Mouse (Mus musculus): ENCODE measurements around the gene Tbx10. TPM values are rescaled to one million over a fixed set of nuclear protein-coding genes. Genes with fewer than 3 reads are reported as not detected.
"Not testable (repeated sequence)": the region's sequence is repeated elsewhere in the genome, so short reads cannot be mapped to it uniquely, and the experiment has no call there.

Gene Tbx10
- polyA plus RNA-seq, 1 experiment, result 0.02 TPM

DNA sequence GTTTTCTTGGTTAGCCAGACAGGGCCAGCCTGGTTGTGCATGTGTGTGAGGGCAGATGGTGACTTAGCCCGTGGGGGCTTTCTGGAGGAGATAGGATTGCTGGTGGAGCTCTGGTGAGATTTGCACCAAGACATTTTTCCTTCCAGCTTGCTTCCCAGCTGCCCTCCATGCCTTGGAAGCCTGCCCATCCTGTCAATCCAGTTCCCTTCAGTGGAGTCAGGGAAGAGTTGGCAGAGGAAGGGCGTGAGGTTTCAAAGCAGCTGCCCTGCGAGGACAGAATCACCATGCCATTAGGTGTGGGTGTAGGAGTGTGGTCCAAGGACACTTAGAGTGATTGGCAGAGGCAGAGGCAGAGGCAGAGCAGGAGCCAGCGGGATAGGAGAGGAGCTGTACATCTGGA lies 34.1 kb upstream of the Tbx10 start, which contains the start of gene Aldh3b3:
Gene Aldh3b3 (plus strand): TSS at position 176 of the 400 bp plus-strand sequence.
- TF ChIP-seq MYOG (IDR thresholded peaks at IDR 0.05; ENCODE audit: control insufficient read depth, extremely low read depth, insufficient read length) (no peak), USF1 (IDR thresholded peaks at IDR 0.05; ENCODE audit: low read depth) (no peak), MAX (IDR thresholded peaks at IDR 0.05) (no peak), CTCF (IDR thresholded peaks at IDR 0.05; ENCODE audit: control insufficient read depth, insufficient read depth, insufficient read length) (no peak), MYOD1 (IDR thresholded peaks at IDR 0.05; ENCODE audit: control insufficient read depth, insufficient read length, low read depth) (no peak)
- H3K79me3 ChIP-seq (ENCODE audit: low read depth), result no peaks in the 10 kb centered on the region
- no peaks in the 10 kb centered on the region for H3K79me2 ChIP-seq (ENCODE audit: control insufficient read depth, insufficient read depth)
- no peak within 1 kb of the TSS for H3ac ChIP-seq (ENCODE audit: control insufficient read depth, insufficient read length, low read depth)
- H3K4me3 ChIP-seq (ENCODE audit: insufficient read depth, poor library complexity, severe bottlenecking), result no peak within 1 kb of the TSS
- peaks cover 3% of the 10 kb centered on the region for H3K27me3 ChIP-seq (ENCODE audit: control insufficient read depth, insufficient read depth, insufficient read length)
- no peaks in the 10 kb centered on the region for H3K36me3 ChIP-seq (ENCODE audit: control insufficient read depth, insufficient read depth)

DNA sequence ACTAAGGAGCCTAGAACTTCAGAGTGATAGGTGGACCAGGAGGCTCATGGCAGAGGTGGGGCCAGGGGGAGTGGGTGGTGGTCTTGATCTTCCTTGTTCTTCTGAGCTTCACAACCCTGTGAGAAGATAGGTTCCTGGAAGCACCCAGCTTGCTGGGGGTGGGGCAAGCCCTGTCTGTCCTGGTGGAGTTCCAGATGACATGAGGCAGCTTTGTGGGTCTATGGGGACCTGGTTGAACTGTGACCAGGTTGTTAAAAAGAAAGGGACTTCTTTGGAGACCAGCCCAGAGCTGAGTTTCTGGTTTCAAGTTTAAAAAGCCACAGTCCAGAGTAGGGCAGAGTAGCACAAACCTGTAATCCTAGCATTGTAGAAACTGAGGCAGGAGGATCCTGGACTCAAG lies 33.5 kb upstream of the Tbx10 start:
- Histone ChIP-seq H3K79me3 (ENCODE audit: low read depth) (no peaks in the 10 kb centered on the region), H3K27me3 (ENCODE audit: control insufficient read depth, insufficient read depth, insufficient read length) (peaks cover 3% of the 10 kb centered on the region), H3K4me3 (ENCODE audit: insufficient read depth, poor library complexity, severe bottlenecking) (no peak overlapping the region), H3K79me2 (ENCODE audit: control insufficient read depth, insufficient read depth) (no peaks in the 10 kb centered on the region), H3K36me3 (ENCODE audit: control insufficient read depth, insufficient read depth) (no peaks in the 10 kb centered on the region), H3ac (ENCODE audit: control insufficient read depth, insufficient read length, low read depth) (no peak overlapping the region)
- no peak for TF ChIP-seq MAX (IDR thresholded peaks at IDR 0.05)
- TF ChIP-seq CEBPB (IDR thresholded peaks at IDR 0.05; ENCODE audit: low read depth), result no peak
- no peak for TF ChIP-seq FOSL1 (IDR thresholded peaks at IDR 0.05; ENCODE audit: insufficient read depth, low read length, poor library complexity, severe bottlenecking)
- TF ChIP-seq MYOD1 (IDR thresholded peaks at IDR 0.05; ENCODE audit: control insufficient read depth, insufficient read length, low read depth), result no peak
- TF ChIP-seq MYOG (IDR thresholded peaks at IDR 0.05; ENCODE audit: control insufficient read depth, extremely low read depth, insufficient read length), result no peak
- TF ChIP-seq USF1 (IDR thresholded peaks at IDR 0.05; ENCODE audit: low read depth), result no peak
- TF ChIP-seq CTCF (IDR thresholded peaks at IDR 0.05; ENCODE audit: control insufficient read depth, insufficient read depth, insufficient read length), result no peak

GRCm38 (mm10) chr19:3960211-3960610 lies 32.3 kb upstream of the Tbx10 start:
- Histone ChIP-seq H3ac (ENCODE audit: control insufficient read depth, insufficient read length, low read depth) (no peak overlapping the region), H3K79me2 (ENCODE audit: control insufficient read depth, insufficient read depth) (no peaks in the 10 kb centered on the region), H3K4me3 (ENCODE audit: insufficient read depth, poor library complexity, severe bottlenecking) (no peak overlapping the region), H3K27me3 (ENCODE audit: control insufficient read depth, insufficient read depth, insufficient read length) (peaks cover 3% of the 10 kb centered on the region), H3K36me3 (ENCODE audit: control insufficient read depth, insufficient read depth) (no peaks in the 10 kb centered on the region), H3K79me3 (ENCODE audit: low read depth) (no peaks in the 10 kb centered on the region)
- TF ChIP-seq MYOG (IDR thresholded peaks at IDR 0.05; ENCODE audit: control insufficient read depth, extremely low read depth, insufficient read length) (no peak), MAX (IDR thresholded peaks at IDR 0.05) (no peak), FOSL1 (IDR thresholded peaks at IDR 0.05; ENCODE audit: insufficient read depth, low read length, poor library complexity, severe bottlenecking) (no peak), CEBPB (IDR thresholded peaks at IDR 0.05; ENCODE audit: low read depth) (no peak), USF1 (IDR thresholded peaks at IDR 0.05; ENCODE audit: low read depth) (no peak), CTCF (IDR thresholded peaks at IDR 0.05; ENCODE audit: control insufficient read depth, insufficient read depth, insufficient read length) (no peak), MYOD1 (IDR thresholded peaks at IDR 0.05; ENCODE audit: control insufficient read depth, insufficient read length, low read depth) (no peak)

GRCm38 (mm10) chr19:3961805-3962204 lies 30.7 kb upstream of the Tbx10 start:
- not testable (repeated sequence) for H3K27me3 ChIP-seq (ENCODE audit: control insufficient read depth, insufficient read depth, insufficient read length); H3K36me3 ChIP-seq (ENCODE audit: control insufficient read depth, insufficient read depth); H3K79me2 ChIP-seq (ENCODE audit: control insufficient read depth, insufficient read depth); H3K4me3 ChIP-seq (ENCODE audit: insufficient read depth, poor library complexity, severe bottlenecking); H3K79me3 ChIP-seq (ENCODE audit: low read depth); H3ac ChIP-seq (ENCODE audit: control insufficient read depth, insufficient read length, low read depth)

GRCm38 (mm10) chr19:3962469-3962868 lies 30.1 kb upstream of the Tbx10 start:
- Histone ChIP-seq H3K4me3 (ENCODE audit: insufficient read depth, poor library complexity, severe bottlenecking) (no peak overlapping the region), H3ac (ENCODE audit: control insufficient read depth, insufficient read length, low read depth) (no peak overlapping the region), H3K27me3 (ENCODE audit: control insufficient read depth, insufficient read depth, insufficient read length) (peaks cover 3% of the 10 kb centered on the region), H3K79me2 (ENCODE audit: control insufficient read depth, insufficient read depth) (no peaks in the 10 kb centered on the region), H3K36me3 (ENCODE audit: control insufficient read depth, insufficient read depth) (no peaks in the 10 kb centered on the region), H3K79me3 (ENCODE audit: low read depth) (no peaks in the 10 kb centered on the region)
- TF ChIP-seq MYOD1 (IDR thresholded peaks at IDR 0.05; ENCODE audit: control insufficient read depth, insufficient read length, low read depth), result no peak
- TF ChIP-seq CEBPB (IDR thresholded peaks at IDR 0.05; ENCODE audit: low read depth), result no peak
- TF ChIP-seq USF1 (IDR thresholded peaks at IDR 0.05; ENCODE audit: low read depth), result no peak
- no peak for TF ChIP-seq MAX (IDR thresholded peaks at IDR 0.05)
- no peak for TF ChIP-seq FOSL1 (IDR thresholded peaks at IDR 0.05; ENCODE audit: insufficient read depth, low read length, poor library complexity, severe bottlenecking)
- no peak for TF ChIP-seq MYOG (IDR thresholded peaks at IDR 0.05; ENCODE audit: control insufficient read depth, extremely low read depth, insufficient read length)
- no peak for TF ChIP-seq CTCF (IDR thresholded peaks at IDR 0.05; ENCODE audit: control insufficient read depth, insufficient read depth, insufficient read length)

GRCm38 (mm10) chr19:3964030-3964429 lies 28.5 kb upstream of the Tbx10 start:
- H3K79me2 ChIP-seq (ENCODE audit: control insufficient read depth, insufficient read depth), result no peaks in the 10 kb centered on the region
- no peak overlapping the region for H3ac ChIP-seq (ENCODE audit: control insufficient read depth, insufficient read length, low read depth)
- H3K36me3 ChIP-seq (ENCODE audit: control insufficient read depth, insufficient read depth), result no peaks in the 10 kb centered on the region
- no peaks in the 10 kb centered on the region for H3K79me3 ChIP-seq (ENCODE audit: low read depth)
- no peak for TF ChIP-seq USF1 (IDR thresholded peaks at IDR 0.05; ENCODE audit: low read depth)
- no peak for TF ChIP-seq FOSL1 (IDR thresholded peaks at IDR 0.05; ENCODE audit: insufficient read depth, low read length, poor library complexity, severe bottlenecking)
- TF ChIP-seq MYOD1 (IDR thresholded peaks at IDR 0.05; ENCODE audit: control insufficient read depth, insufficient read length, low read depth), result no peak
- no peak for TF ChIP-seq MAX (IDR thresholded peaks at IDR 0.05)
- H3K27me3 ChIP-seq (ENCODE audit: control insufficient read depth, insufficient read depth, insufficient read length), result peaks cover 3% of the 10 kb centered on the region
- H3K4me3 ChIP-seq (ENCODE audit: insufficient read depth, poor library complexity, severe bottlenecking), result no peak overlapping the region

Measured in C2C12 (cell line).